Mouse (Mus musculus): ENCODE data around the gene Vegfb. TPM values are rescaled to one million over a fixed set of nuclear protein-coding genes. Genes with fewer than 3 reads are reported as not detected.
A peak's percentile ranks its signal among the peaks of the same experiment; 100 is the strongest.
"Not testable (repeated sequence)": the region's sequence is repeated elsewhere in the genome, so short reads cannot be mapped to it uniquely, and the experiment has no call there.

Vegfb gene
- total RNA-seq, 2 experiments from 2014 or later, result 410 to 431 TPM

DNA sequence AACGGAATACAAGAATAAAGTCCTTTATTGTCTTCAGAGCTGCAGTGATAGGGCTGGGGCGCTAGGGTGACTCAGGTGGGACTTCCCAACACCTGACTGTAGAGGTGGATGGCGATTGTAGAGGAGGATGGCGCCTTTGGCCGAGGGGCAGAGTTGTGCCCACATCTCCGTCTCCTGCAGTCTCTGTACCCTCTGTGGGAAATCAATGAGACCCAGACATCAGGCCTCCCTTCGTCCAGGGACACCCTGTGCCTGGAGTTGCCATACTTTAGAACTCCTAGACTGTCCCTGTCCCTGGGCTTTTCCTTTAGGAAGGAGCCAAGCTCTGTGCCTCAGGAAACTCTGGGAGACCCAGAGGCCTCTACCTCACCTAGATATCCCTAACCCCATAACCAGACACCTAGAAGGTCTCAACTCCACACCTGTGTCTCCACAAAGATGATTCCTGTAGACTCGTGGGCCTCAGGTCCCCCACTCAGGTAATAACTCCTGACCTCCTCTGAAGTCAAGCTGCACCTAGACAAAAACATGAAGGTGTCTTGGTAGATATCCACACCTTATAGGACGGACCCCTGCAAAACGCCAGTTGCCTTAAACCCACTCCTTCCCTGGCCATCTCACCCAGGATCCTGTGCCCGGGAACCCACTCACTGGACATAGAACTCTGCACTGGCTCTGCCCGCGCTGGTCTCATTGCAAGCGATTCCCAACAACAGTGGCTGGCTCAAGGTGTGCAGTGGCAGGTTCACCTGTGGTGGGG is 5.7 kb upstream of the Vegfb start:
- DNase-seq (ENCODE audit: low spot score), result no peak
- intact Hi-C loops (cut with DNase I), result no loop called here

DNA sequence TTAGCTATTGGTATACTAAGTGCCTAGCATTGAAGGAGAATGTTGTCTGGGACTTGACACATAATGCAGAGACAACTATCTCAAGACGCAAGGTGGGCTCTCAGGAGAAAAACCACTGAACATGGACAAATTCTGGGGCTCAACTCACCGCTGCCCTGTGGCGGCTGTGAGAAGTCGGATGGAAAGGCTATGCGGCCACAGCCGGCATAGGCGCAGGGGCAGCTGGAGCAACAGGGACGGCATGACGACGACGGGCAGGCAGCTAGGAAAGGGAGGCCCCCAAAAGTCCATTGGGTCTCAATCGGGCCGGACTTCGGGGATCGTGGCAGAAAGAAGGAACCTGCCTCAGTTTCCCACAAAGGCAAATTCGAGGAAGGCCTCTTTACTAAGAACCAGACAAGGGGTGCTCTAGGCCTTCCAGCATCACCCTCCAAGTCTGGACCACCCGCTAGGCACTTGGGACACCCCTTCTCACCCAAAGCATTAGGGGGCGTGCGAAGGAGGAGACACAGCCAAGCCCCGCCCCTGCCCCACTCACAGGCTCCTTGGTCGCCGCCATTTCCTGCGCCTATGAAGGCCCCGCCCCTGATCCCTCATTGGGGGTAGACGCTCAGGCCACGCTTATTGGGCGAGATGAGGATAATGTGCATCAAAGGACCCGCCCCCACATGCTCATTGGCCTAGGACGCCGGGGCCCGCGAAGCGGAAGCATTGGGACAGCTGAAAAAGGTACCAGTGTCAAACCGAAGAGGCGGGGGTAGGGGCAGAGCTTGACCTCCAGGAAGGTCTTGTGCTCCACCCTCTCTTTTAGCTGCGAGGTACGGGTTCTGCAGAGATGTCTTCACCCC is 4.8 kb upstream of the Vegfb start, which contains the start of gene Dnajc4:
Gene Dnajc4 (minus strand): TSS at position 562 of the 848 bp plus-strand sequence.
- DNase-seq (ENCODE audit: low spot score), result peak; percentile 94
- intact Hi-C loops (cut with DNase I), result no loop called here

DNA sequence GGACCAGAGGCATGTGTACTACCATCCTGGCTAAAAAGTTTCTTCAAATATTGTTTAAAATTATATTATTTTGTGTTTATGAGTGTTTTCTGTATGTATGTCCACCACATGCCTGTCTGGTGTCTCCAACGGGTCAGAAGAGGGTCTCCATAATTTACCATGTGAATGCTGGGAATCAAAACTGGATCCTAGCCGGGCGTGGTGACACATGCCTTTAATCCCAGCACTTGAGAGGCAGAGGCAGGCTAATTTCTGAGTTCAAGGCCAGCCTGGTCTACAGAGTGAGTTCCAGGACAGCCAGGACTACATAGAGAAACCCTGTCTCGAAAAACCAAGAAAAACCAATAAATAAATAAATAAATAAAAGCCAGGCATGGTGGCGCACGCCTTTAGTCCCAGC is 3.7 kb upstream of the Vegfb start:
- DNase-seq (ENCODE audit: low spot score); intact Hi-C loops (cut with DNase I): not testable (repeated sequence)

DNA sequence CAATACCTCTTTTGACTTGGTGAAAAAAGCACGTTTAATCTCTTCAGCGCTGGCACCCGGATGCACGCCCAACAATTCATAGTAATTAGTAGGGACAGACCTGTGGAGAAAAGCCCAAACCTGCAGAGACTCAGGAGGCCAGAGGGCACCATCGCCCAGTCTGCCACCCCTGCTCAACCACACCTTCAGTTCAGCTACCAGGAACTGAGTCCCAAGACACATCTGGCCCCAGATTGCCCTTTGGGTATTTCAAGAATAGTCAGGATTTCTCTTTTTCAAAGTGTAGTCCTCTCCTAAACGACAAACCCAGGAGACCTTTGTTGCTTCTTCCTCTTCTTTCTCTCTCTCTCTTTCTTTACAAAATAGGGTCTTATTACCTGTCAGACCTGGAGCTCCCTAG is 3.3 kb upstream of the Vegfb start:
- DNase-seq (ENCODE audit: low spot score), result no peak
- intact Hi-C loops (cut with DNase I), result no loop called here

DNA sequence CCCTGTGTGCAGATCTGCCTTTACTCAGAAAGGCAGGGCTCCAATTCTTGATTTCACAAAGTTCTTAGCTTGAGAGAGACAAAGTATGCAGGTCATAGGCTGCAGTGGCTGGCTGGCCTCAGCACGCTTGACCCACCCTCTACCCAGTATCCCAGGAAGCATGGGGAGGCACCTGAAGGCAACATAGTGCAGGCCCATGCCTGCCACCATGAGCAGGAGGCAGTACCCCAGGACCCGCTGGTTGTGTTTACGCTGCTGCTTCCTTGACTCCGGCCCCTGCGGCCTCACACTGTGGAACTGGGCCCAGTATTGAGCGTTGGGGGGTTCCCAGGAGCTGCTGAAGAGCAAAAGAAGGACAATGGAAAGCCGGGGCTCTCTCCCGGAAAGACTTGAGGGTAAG is 1.8 kb upstream of the Vegfb start:
- DNase-seq (ENCODE audit: low spot score), result no peak
- intact Hi-C loops (cut with DNase I), result no loop called here

DNA sequence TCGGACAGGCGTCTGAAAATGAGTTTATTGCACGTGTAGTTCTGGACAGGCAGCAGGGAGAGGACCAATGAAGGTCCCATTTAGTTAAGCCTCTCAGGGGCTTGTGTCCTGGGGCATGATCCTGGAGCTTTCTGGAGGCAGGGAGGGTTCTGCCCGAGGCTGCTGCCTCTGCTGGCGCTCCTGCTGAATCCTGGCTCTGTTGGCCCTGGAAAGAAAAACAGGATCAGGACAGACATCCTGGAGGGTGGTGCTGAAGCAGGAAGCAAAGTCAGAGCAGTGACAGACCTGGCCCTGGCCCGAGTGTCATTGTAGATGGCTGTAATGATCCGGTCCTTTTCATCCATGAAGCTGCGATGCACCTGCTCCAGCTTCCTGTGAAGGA is 444 bp upstream of the Vegfb start:
- DNase-seq (ENCODE audit: low spot score), result no peak
- intact Hi-C loops (cut with DNase I), result no loop called here

DNA sequence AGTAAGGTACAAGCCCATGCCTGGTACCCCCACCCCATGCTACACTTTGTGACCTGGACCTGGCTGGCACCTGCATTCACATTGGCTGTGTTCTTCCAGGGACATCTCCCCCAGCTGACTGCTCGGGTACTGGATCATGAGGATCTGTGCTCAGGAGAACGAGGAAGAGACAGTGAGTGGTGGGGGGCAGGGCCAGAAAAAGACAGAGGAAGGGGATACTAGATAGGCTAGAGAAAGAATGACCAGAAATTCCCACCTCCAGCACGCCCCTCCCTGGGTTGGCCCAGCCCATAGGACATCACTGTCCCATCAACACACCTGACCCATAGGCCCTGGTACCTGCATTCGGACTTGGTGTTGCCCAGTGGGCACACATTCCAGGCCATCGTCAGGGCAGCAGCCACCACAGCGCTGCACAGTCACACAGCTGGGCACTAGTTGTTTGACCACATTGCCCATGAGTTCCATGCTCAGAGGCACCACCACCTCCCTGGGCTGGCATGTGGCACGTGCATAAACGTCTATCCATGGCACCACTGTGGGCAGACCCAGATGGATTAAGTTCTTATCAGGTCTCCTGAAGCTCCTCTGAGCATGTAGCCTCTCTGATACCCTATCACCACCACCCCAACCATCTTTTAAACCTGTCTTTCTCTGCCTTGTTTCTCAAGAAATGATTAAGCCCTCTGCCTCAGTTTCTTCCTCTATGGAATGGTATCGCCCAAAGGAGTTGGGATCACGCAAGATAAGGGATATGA is 1.3 kb downstream of the Vegfb start:
- intact Hi-C loops (cut with DNase I), result no loop called here
- no peak for DNase-seq (ENCODE audit: low spot score)

DNA sequence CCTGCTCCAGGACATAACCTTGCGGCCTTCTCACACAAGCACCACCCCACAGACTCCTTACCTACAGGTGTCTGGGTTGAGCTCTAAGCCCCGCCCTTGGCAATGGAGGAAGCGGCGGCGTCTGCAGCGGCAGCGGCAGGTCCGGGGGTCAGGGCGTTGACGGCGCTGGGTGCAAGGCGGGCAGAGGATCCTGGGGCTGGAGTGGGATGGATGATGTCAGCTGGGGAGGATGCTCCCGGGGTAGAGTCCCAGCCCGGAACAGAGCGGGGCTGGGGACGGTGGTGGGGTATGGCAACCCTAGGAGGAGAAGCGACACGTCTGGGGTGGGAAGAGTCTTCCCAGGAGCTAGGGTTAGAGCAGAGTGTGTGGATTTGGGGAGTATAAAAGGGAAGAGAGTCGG is 2.2 kb downstream of the Vegfb start:
- no peak for DNase-seq (ENCODE audit: low spot score)
- intact Hi-C loops (cut with DNase I), result no loop called here

DNA sequence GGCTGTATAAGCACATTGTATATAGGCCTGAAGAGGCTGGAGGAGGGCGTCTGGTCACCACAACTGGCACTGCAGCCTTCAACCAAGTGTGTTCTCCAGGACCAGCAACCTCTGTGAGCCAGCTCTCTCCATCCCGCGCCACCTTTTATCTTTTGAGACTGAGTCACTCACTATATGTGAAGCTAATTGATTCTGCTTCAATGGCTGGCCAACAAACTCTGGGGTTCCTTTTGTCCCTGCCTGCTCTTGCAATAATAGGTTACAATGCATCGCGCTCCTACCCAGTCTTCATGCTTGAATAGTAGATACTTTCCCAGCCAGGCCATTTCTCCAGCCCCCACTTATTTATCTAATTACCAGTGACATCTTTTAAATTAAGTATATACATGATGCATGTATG is 3.8 kb downstream of the Vegfb start:
- no peak for DNase-seq (ENCODE audit: low spot score)
- intact Hi-C loops (cut with DNase I), result no loop called here

DNA sequence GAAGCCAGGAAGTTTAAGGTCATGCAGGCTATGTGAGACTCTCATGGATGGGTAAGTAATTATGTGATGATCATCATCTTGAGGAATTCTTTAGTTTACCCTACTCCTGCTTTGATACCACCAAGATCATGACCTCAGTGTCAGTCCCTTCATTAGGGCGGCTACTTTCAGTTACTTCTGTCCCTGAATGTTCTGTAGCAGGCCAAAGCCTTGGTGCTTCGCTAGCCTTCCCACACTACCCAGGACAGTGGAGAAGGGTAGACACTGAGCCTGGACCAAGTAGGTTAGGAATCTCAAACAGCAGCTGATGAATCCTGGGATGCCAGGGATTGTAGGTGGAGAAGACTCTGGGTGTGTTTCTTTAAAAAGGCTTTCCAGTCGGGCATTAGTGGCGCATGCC is 6.0 kb downstream of the Vegfb start:
- intact Hi-C loops (cut with DNase I), result no loop called here
- DNase-seq (ENCODE audit: low spot score), result no peak

DNA sequence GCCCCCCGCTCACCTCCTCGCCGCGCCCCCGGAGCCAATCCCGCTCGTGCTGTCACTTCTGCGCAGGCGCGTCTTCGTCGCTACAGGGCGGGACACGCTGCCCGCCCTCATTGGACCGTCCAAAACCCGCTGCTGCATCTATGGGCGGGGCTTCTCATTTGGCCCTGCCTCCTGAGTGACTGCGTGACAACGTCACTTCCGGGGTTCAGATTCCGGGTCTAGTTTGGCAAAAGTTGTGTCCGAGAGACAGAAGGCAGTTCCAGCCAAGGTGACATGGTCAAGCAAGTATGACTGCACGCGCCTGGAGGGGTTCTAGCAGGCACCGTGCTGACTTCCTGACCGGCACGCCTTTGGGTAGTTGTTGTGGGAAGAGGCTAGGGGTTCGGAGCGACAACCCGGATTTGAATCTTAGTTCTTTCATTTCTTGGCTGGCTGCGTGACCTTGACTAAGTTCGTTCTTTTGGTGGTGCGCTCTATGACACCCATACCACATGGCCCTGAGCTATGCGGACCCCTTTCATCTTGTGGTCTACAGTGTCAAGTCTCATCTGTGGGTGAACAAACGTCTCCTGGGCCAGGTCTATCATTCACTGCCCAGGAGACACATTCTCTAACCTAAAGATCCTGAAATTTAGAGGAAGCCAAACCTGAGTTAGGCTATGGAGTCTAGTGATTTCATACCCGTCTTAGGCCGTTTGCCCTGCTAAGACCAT is 6.9 kb downstream of the Vegfb start, which contains the start of gene Fkbp2:
Gene Fkbp2 (minus strand): TSS at position 121 of the 713 bp plus-strand sequence.
- intact Hi-C loops (cut with DNase I), result no loop called here

DNA sequence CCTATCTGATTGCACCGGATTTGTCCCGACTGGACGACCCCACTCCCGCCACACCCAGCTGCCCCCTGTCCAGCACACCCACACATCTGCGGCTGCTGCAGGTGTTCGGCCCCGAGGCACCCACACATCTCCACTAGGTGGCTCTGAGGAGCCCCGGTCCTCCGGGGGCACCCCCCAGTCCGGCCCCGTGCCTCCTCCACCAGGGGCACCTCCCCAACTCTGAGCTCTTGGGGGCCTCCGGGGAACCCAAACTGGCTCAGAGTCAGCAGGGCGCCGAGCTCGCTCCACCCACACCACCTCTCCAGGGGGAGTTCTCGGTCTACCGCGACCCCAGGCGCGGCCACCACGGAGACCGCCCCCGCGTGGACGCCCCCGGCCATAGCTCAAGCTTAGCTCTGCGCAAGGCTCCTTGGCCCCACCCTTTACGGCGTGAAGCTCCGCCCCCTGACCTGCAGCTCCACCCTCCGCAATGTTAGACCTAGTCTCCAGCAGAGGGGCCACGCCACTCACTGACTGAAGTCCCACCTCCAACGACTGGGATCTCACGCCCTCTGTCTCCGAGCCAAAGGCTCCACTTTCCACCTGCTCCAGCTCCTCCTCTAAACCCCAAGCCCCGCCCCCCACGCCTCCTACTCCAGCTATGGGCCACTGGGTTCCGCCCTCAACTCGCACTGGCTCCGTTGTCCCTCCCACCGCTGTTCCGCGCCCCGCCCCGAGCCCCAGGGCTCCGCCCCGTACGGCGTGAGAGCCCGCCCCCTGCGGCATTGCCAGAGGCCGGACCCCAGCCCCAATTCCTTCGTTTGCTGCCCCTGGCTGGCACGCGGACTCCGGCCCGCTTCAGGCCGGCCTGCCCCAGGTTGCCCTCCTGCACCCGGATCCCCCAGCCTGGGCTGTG is 7.7 kb downstream of the Vegfb start:
- intact Hi-C loops (cut with DNase I), result loop anchor here (5.0 kb wide), 1 partner anchor 43 kb away; no protein-coding TSS in a partner anchor
- peak; percentile 98 for DNase-seq (ENCODE audit: low spot score)

More for the DNA sequence above, 6.9 kb downstream of the Vegfb start, which contains the start of gene Fkbp2:
- DNase-seq (ENCODE audit: low spot score), result peak; percentile 99

DNA sequence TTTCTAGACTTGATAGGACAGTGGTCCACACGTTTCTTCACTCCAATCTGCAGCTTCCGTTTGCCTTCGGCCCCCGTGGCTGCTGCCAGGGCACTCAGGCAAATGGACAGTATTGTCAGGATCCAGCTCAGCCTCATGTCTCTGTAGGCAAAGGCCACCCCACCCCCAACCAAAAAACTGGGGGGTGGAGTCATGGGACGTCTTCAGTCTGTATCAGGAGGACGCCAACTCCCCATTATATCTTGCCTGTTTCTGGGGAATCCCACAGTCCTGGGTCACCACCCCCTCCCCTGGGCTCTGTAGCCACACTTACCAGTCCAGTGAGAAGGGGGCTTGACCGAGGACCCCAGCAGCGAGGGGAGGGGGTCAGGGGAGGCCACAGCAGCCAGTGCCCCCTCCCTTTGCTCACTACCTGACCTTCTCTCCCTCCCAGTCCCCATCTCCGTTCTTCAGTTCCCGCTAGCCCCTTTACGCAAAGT is 8.4 kb downstream of the Vegfb start:
- DNase-seq (ENCODE audit: low spot score), result no peak
- intact Hi-C loops (cut with DNase I), result loop anchor here (5.0 kb wide), 1 partner anchor 43 kb away; no protein-coding TSS in a partner anchor

DNA sequence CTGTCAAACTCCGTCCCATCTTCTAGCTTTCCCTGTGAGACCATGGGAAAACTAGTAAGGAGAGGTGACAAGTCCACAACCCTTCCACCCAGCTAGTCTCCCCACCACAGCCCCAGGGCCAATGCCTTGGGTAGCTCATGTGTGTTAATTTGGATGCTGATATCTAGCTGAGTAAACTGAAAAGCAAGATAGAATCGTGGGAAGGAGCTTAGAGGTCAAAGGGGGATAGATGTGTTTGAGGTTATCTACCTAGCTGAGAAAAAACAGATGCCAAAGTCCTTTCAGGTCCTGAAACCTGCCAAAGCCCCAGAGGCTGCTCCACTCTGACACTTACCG is 8.8 kb downstream of the Vegfb start:
- intact Hi-C loops (cut with DNase I), result loop anchor here (5.0 kb wide), 1 partner anchor 44 kb away; no protein-coding TSS in a partner anchor
- no peak for DNase-seq (ENCODE audit: low spot score)

DNA sequence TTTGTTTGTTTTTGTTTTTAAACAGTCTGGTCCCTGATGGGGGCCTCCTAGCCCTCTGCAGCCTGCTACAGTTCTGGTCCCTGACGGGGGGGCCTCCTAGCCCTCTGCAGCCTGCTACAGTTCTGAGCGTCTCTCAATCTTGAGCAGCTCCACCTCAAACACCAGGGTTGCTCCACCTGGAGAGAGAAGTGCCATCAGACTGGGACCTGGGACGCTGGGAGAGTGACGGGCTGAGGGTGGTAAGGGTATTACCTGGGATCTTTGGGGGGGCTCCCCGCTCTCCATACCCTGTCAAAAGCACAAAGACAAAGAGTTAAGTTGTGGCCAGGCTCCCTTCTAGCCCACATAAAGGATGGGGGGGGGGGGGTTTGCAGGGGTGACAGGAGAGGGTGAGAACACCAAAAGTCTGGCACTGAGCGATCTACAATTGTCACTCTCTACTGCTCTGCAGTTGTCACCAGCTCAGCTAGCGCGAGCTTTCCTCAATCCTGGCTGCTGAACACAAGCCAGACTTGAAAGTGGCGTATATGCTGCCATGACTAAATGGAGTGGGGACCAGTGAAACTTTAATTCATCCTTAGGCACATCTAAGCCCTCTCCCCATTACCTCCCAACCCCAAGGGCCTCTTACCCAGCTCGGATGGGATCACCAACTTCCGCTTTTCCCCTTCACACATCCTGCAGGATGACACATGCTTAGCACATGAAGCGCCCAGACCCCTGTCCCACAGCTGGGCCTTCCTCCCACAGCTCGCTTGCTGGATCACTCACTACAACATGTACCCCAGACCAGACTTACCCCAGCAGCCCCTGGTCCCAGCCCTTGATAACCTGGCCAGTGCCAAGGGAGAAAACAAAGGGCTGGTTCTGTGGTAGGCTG is 9.5 kb downstream of the Vegfb start:
- intact Hi-C loops (cut with DNase I), result loop anchor here (5.0 kb wide), 1 partner anchor 44 kb away; no protein-coding TSS in a partner anchor
- DNase-seq (ENCODE audit: low spot score), result no peak

DNA sequence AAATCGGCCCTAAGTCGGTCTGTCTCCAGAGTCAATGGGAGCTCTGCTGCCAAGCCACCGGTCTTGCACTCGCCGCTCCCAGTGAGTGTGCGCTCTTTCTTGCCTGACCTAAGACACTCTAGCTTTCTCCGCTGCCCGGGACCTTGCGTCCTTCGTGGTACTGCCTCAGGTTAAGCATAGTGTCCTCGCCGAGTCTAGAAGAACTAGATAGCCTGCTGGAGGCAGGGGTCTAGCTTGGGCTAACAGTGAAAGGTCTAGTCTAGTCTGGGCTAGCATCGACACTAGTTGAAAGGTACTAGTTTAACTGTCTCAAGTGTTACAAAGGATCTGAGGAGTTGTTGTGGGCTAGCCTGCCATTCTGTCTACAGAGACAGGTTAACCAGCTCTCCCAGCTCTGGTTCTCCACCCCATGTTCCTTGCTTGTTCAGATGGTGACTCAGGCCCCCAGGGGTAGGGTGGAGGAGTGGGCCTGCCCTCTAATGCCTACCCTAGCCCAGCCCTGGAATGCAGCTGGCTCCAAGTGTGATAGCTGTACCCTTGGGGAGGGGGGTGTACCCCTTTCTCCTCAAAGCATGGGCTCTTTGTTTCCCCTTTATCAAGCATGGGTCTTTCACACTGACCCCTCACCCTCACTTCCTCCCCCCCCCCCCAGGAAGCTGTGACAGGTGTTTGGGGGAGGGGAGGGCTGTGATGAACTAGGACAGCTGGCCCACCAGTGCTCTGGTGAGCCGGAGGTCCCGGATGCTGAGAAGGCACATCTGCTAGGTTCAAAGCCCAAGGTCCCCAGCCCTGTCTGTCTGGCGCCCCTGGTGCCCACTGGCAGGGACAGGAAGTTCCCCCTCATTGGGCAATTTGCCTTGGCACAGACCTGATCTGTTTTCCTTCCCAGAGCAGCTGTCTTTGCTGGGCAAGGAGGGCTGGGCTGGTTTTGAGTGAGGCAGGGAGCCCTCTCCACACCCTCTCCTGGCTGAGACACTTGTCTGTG is 11.6 kb downstream of the Vegfb start, which contains the start of gene Plcb3:
Gene Plcb3 (minus strand): TSS at position 934 of the 985 bp plus-strand sequence.
- intact Hi-C loops (cut with DNase I), result loop anchor here (5.0 kb wide), 1 partner anchor 46 kb away; no protein-coding TSS in a partner anchor
- DNase-seq (ENCODE audit: low spot score), result peak; percentile 53

All from heart, postnatal 25 days (tissue).